Mouse (Mus musculus): ENCODE results near the gene Baiap3. TPM values are rescaled to one million over a fixed set of nuclear protein-coding genes. Genes with fewer than 3 reads are reported as not detected.
A peak's percentile ranks its signal among the peaks of the same experiment; 100 is the strongest.

Gene Baiap3
- 3.0 and 4.2 TPM in 2 replicates for polyA plus RNA-seq (2021; fragmentation: Nextera tagmentation)
- long read RNA-seq, experiment 1, full-length matches to known transcripts: 1 of 6 reads
- long read RNA-seq, experiment 1, partial matches to known transcripts: 3 of 6 reads
- long read RNA-seq, experiment 1, other reads (novel, unspliced or antisense): 2 of 6 reads
- long read RNA-seq, experiment 2, full-length matches to known transcripts: 25 of 56 reads
- long read RNA-seq, experiment 2, partial matches to known transcripts: 26 of 56 reads
- long read RNA-seq, experiment 2, other reads (novel, unspliced or antisense): 5 of 56 reads

DNA sequence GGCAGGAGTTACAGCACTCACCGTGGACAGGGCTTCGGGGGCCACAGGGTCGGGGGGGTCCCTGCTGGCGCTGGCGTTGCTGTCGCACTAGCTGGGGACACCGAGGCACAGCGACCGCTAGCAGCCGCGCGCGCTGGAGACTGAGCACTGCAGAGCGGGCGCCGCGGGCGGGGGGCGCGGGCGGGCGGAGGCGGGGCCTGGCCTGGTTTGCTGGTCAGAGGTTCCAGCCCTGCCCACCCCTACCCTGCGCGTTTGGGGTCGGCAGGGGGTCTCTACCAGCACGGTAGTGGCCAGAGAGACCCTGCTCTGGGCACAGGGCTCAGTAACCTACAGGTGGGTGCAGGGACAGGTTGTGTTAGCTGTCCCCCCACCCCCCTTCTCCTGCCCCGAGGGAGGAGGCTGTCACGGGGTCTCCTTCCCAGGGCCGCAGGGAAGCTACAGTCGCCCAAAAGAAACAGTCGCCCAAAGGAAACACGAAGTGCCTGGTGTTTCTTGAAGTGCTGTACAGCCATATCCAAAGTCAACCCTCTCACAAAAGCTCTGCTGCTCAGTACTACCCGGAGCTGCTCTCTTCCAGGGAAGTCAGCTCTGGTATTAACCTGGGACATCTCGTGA, at the start of gene Baiap3:
Gene Baiap3 (minus strand): TSS at position 225 of the 615 bp plus-strand sequence.

DNA sequence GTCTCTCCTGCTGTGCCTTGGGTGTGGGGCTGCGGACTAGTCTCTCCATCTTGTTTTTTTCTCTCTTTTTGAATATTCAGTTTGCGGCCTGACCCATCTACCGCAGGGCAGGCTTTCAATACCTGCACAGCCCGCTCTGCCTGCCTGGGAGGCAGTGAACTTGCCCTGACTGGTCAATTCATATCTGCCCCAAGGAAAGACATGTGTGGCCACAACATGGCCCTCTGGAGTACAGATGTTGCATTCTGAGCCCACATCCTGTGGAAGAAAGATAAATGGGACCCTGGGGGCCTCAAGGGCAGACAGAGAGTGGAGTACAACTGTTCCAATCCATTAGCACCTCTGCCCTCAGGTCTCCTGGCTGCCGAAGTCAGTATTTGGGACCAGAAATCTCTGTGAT, 41.9 kb upstream of the Baiap3 start, which contains the start of gene Prss34:
Gene Prss34 (plus strand): TSS at position 301 of the 400 bp plus-strand sequence.

DNA sequence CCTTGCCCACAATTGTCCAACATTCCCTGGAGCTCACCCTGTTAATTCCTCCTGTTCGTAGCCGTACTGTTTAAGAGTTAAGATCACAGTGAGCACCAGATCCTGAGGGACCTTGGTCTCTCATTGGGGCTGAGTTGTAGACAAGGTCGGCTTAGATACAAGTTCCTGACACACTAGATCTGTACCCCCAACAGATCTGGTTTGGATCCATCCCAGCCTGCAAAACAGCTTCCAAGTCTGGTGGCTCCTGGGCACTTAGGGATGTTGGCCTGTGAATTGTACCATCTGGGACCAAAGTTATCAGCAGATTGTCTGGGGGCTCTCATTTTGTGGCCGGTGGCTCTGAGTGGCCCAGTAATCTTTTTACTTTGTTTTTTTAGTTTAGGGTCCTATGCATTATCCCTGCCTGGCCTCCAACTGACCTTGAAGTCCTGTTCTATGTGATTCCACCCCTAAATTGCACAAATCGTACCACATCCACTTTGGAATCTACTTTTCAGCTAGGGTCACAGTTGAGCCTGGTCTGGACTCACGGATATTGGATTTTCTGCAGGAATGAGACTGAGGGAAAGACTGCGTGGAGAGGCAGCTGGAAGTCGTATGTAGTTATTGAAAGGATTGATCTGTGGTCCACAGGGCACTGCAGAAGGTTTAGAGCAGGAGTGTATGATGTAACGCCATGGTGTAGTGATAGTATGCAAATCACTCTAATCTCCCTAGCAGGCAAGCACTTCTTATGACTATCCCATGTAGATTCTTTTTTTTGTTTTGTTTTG, 18.6 kb upstream of the Baiap3 start, which contains the start of gene Ube2i:
Gene Ube2i (minus strand): TSS at position 52 of the 776 bp plus-strand sequence.

DNA sequence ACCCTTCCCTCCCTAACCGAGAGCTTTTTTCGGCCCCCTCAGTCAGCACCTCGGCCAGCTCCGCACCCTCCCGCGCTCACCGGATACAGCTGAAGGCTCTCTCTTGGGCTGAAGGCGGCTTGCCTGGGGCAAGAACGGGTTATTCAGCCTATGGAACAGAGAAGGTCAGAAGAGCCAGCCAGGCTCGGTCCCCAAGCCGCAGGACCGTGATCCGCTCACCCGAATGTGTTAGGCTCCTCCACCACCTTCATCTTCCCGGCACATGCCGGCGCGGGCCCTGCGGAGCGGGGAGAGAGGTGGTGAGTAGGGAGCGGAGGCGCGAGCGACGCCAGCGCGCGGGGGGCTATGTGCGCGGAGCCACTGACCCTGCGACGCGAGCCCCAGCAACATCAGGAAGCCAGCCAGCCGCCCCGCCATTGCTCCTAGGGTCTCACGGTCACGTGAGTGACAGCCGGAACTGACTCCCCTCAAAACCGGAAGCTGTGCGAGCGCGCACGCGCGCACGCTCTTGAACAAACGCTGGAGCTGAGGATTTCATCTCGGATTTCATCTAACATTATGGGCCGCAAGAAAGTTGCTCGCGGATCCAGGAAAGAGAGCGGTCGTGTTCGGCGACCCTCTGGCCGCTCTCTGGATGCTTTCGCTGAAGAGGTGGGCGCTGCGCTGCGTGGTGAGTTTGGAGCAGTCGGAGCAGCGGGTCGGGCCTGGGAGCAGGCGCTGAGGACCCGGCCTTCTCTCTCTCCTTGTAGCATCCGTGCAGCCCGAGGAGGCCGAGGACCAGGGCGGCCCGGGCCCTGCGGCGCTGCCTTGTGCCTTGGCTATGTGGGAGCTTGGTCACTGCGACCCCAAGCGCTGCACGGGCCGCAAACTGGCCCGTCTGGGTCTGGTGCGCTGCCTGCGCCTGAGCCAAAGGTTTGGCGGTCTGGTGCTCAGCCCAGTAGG, 16.2 kb downstream of the Baiap3 start, which contains the start of the genes Gnptg and Tsr3:
Gene Gnptg (minus strand): TSS at position 430 of the 942 bp plus-strand sequence.
Gene Tsr3 (plus strand): TSS at position 476 of the 942 bp plus-strand sequence.

Small RNA genes lying within 50 kb of the gene (microRNA-seq; reads per million reads assigned to microRNA genes)
- gene Mir3547: 186 reads per million, percentile 65 among the genes with 10 or more reads in this experiment

Other genes starting within 250 kb of the Baiap3 start
- gene Cramp1l, start 240.6 kb downstream of the Baiap3 start, polyA plus RNA-seq (2021; fragmentation: Nextera tagmentation): 6.2 and 7.0 TPM in 2 replicates
- gene Ift140, start 240.3 kb downstream of the Baiap3 start, polyA plus RNA-seq (2021; fragmentation: Nextera tagmentation): 4.3 and 6.4 TPM in 2 replicates
- 15.0 and 15.1 TPM in 2 replicates for gene Tmem204, start 172.8 kb downstream of the Baiap3 start, polyA plus RNA-seq (2021; fragmentation: Nextera tagmentation)
- 9.6 and 9.7 TPM in 2 replicates for gene Telo2, start 140.4 kb downstream of the Baiap3 start, polyA plus RNA-seq (2021; fragmentation: Nextera tagmentation)
- 0.79 and 0.80 TPM in 2 replicates for gene Ptx4, start 135.6 kb downstream of the Baiap3 start, polyA plus RNA-seq (2021; fragmentation: Nextera tagmentation)
- gene Clcn7, start 123.0 kb downstream of the Baiap3 start, polyA plus RNA-seq (2021; fragmentation: Nextera tagmentation): 31.4 and 33.7 TPM in 2 replicates
- gene Ccdc154, start 93.9 kb downstream of the Baiap3 start, polyA plus RNA-seq (2021; fragmentation: Nextera tagmentation): not detected in 2 replicates
- gene Gm38655, start 80.9 kb downstream of the Baiap3 start, polyA plus RNA-seq (2021; fragmentation: Nextera tagmentation): not detected in 2 replicates
- 23.3 and 25.0 TPM in 2 replicates for gene BC003965, start 71.8 kb downstream of the Baiap3 start, polyA plus RNA-seq (2021; fragmentation: Nextera tagmentation)
- 15.3 and 15.6 TPM in 2 replicates for gene Unkl, start 68.0 kb downstream of the Baiap3 start, polyA plus RNA-seq (2021; fragmentation: Nextera tagmentation)
- gene Gnptg, start 16.2 kb downstream of the Baiap3 start, polyA plus RNA-seq (2021; fragmentation: Nextera tagmentation): 90.7 and 91.3 TPM in 2 replicates
- gene Tsr3, start 16.2 kb downstream of the Baiap3 start, polyA plus RNA-seq (2021; fragmentation: Nextera tagmentation): 58.8 and 62.6 TPM in 2 replicates
- gene Ube2i, start 18.3 kb upstream of the Baiap3 start, polyA plus RNA-seq (2021; fragmentation: Nextera tagmentation): 235 and 259 TPM in 2 replicates
- not detected in 2 replicates for gene Prss34, start 42.0 kb upstream of the Baiap3 start, polyA plus RNA-seq (2021; fragmentation: Nextera tagmentation)
- not detected in 2 replicates for gene Prss28, start 52.3 kb upstream of the Baiap3 start, polyA plus RNA-seq (2021; fragmentation: Nextera tagmentation)
- gene Prss29, start 62.3 kb upstream of the Baiap3 start, polyA plus RNA-seq (2021; fragmentation: Nextera tagmentation): not detected in 2 replicates
- not detected in 2 replicates for gene Tpsab1, start 89.2 kb upstream of the Baiap3 start, polyA plus RNA-seq (2021; fragmentation: Nextera tagmentation)
- not detected in 2 replicates for gene Tpsb2, start 109.9 kb upstream of the Baiap3 start, polyA plus RNA-seq (2021; fragmentation: Nextera tagmentation)
- gene Tpsg1, start 112.9 kb upstream of the Baiap3 start, polyA plus RNA-seq (2021; fragmentation: Nextera tagmentation): not detected in 2 replicates
- 16.4 and 17.4 TPM in 2 replicates for gene Cacna1h, start 177.4 kb upstream of the Baiap3 start, polyA plus RNA-seq (2021; fragmentation: Nextera tagmentation)
- gene Tekt4, start 198.3 kb upstream of the Baiap3 start, polyA plus RNA-seq (2021; fragmentation: Nextera tagmentation): 1.8 and 2.0 TPM in 2 replicates
- gene Sstr5, start 240.9 kb upstream of the Baiap3 start, polyA plus RNA-seq (2021; fragmentation: Nextera tagmentation): 0.18 and 0.23 TPM in 2 replicates

Measured in layer of hippocampus, adult 6 months (tissue).